Mouse (Mus musculus) stomach, postnatal 0 days (tissue): ENCODE measurements around the gene Susd6.

Experiments used
- CTCF ChIP-seq: IDR thresholded peaks from 2 replicates; pipeline ENCODE4 v1.5.1; 2016; ENCODE audit warnings: antibody characterized with exemption, low read depth, mild to moderate bottlenecking, moderate library complexity
- EP300 ChIP-seq: optimal IDR thresholded peaks from 2 replicates; pipeline ENCODE3; 2016; ENCODE audit warnings: antibody characterized with exemption

- TF ChIP-seq CTCF (no peak), EP300 (peak; percentile 47)
Observed at GRCm38 (mm10) chr12:80827464-80828015, 37.2 kb downstream of the Susd6 start.
